Mouse (Mus musculus): ENCODE measurements around the gene Sncb. TPM values are rescaled to one million over a fixed set of nuclear protein-coding genes. Genes with fewer than 3 reads are reported as not detected.

Sncb gene
- polyA plus RNA-seq, 1 experiment from 2014 or later: 1.3 TPM

GRCm38 (mm10) chr13:54748190-54748589 is 18.2 kb downstream of the Sncb start:
- H3K4me2 ChIP-seq (ENCODE audit: low read depth, low read length, severe bottlenecking): peak overlapping the region; percentile 67; the same call in 1 of the 2 replicates
- no peak overlapping the region for H3K9ac ChIP-seq (ENCODE audit: low read length)
- no peak overlapping the region for H3K4me3 ChIP-seq (ENCODE audit: low read depth, low read length)
- H3K9me3 ChIP-seq (ENCODE audit: control insufficient read depth, low read length): no peaks in the 10 kb centered on the region
- H3K36me3 ChIP-seq (ENCODE audit: control insufficient read depth, insufficient read depth, low read length): no peaks in the 10 kb centered on the region
- no peak overlapping the region for H3K27ac ChIP-seq (ENCODE audit: low read depth, low read length)
- DNase-seq (ENCODE audit: low spot score): no peak
- 85% methylated on average over 8 of the region's 8 CpGs for WGBS
- no peak for ATAC-seq (replicated peaks; ENCODE audit: low FRiP score)
- 0 out of 2 replicates have a peak, but pooled peaks cover 2% of the 10 kb centered on the region for H3K4me1 ChIP-seq (replicated peaks; ENCODE audit: control insufficient read depth, insufficient read depth, low read length)
- peaks cover 16% of the 10 kb centered on the region for H3K27me3 ChIP-seq (ENCODE audit: control insufficient read depth, insufficient read depth, low read length)

GRCm38 (mm10) chr13:54746896-54747295 is 19.5 kb downstream of the Sncb start:
- 40% methylated on average over 10 of the region's 10 CpGs for WGBS
- Histone ChIP-seq H3K4me2 (ENCODE audit: low read depth, low read length, severe bottlenecking) (no peak overlapping the region), H3K9ac (ENCODE audit: low read length) (no peak overlapping the region)

GRCm38 (mm10) chr13:54746110-54746509 is 20.3 kb downstream of the Sncb start:
- no peak for ATAC-seq (replicated peaks; ENCODE audit: low FRiP score)
- 46% methylated on average over 6 of the region's 6 CpGs for WGBS
- peaks cover 11% of the 10 kb centered on the region for H3K27me3 ChIP-seq (ENCODE audit: control insufficient read depth, insufficient read depth, low read length)
- 0 out of 2 replicates have a peak, but pooled peaks cover 2% of the 10 kb centered on the region for H3K4me1 ChIP-seq (replicated peaks; ENCODE audit: control insufficient read depth, insufficient read depth, low read length)
- no peak overlapping the region for H3K27ac ChIP-seq (ENCODE audit: low read depth, low read length)
- H3K4me2 ChIP-seq (ENCODE audit: low read depth, low read length, severe bottlenecking): no peak overlapping the region
- H3K9ac ChIP-seq (ENCODE audit: low read length): no peak overlapping the region
- no peaks in the 10 kb centered on the region for H3K36me3 ChIP-seq (ENCODE audit: control insufficient read depth, insufficient read depth, low read length)
- DNase-seq (ENCODE audit: low spot score): no peak
- no peak overlapping the region for H3K4me3 ChIP-seq (ENCODE audit: low read depth, low read length)
- H3K9me3 ChIP-seq (ENCODE audit: control insufficient read depth, low read length): no peaks in the 10 kb centered on the region

More at GRCm38 (mm10) chr13:54746896-54747295, 19.5 kb downstream of the Sncb start:
- Histone ChIP-seq H3K27me3 (ENCODE audit: control insufficient read depth, insufficient read depth, low read length) (peaks cover 16% of the 10 kb centered on the region), H3K36me3 (ENCODE audit: control insufficient read depth, insufficient read depth, low read length) (no peaks in the 10 kb centered on the region), H3K9me3 (ENCODE audit: control insufficient read depth, low read length) (no peaks in the 10 kb centered on the region), H3K4me3 (ENCODE audit: low read depth, low read length) (no peak overlapping the region), H3K4me1 (replicated peaks; ENCODE audit: control insufficient read depth, insufficient read depth, low read length) (0 out of 2 replicates have a peak, but pooled peaks cover 2% of the 10 kb centered on the region), H3K27ac (ENCODE audit: low read depth, low read length) (no peak overlapping the region)
- ATAC-seq (replicated peaks; ENCODE audit: low FRiP score) (no peak), DNase-seq (ENCODE audit: low spot score) (no peak)

GRCm38 (mm10) chr13:54738213-54738601 is 28.2 kb downstream of the Sncb start:
- peak overlapping the region; percentile 25; the same call in 1 of the 2 replicates for H3K4me3 ChIP-seq (ENCODE audit: low read depth, low read length)
- DNase-seq (ENCODE audit: low spot score) (no peak), ATAC-seq (replicated peaks; ENCODE audit: low FRiP score) (no peak)
- peaks cover 6% of the 10 kb centered on the region for H3K4me1 ChIP-seq (replicated peaks; ENCODE audit: control insufficient read depth, insufficient read depth, low read length)
- no peak overlapping the region for H3K27ac ChIP-seq (ENCODE audit: low read depth, low read length)
- WGBS: 5% methylated on average over 17 of the region's 34 CpGs
- H3K9me3 ChIP-seq (ENCODE audit: control insufficient read depth, low read length): no peaks in the 10 kb centered on the region
- H3K4me2 ChIP-seq (ENCODE audit: low read depth, low read length, severe bottlenecking): peak overlapping the region; percentile 45
- peaks cover 36% of the 10 kb centered on the region for H3K27me3 ChIP-seq (ENCODE audit: control insufficient read depth, insufficient read depth, low read length)
- H3K9ac ChIP-seq (ENCODE audit: low read length): no peak overlapping the region
- H3K36me3 ChIP-seq (ENCODE audit: control insufficient read depth, insufficient read depth, low read length): no peaks in the 10 kb centered on the region

GRCm38 (mm10) chr13:54737488-54738212 is 28.7 kb downstream of the Sncb start:
- 1% methylated on average over 81 of the region's 87 CpGs for WGBS
- peak overlapping the region; percentile 45 for H3K4me2 ChIP-seq (ENCODE audit: low read depth, low read length, severe bottlenecking)
- ATAC-seq (replicated peaks; ENCODE audit: low FRiP score) (no peak), DNase-seq (ENCODE audit: low spot score) (peak; percentile 69)
- peaks cover 6% of the 10 kb centered on the region for H3K4me1 ChIP-seq (replicated peaks; ENCODE audit: control insufficient read depth, insufficient read depth, low read length)
- no peak overlapping the region for H3K9ac ChIP-seq (ENCODE audit: low read length)
- peak overlapping the region; percentile 25; the same call in 1 of the 2 replicates for H3K4me3 ChIP-seq (ENCODE audit: low read depth, low read length)
- H3K27ac ChIP-seq (ENCODE audit: low read depth, low read length): no peak overlapping the region
- H3K9me3 ChIP-seq (ENCODE audit: control insufficient read depth, low read length): no peaks in the 10 kb centered on the region
- H3K36me3 ChIP-seq (ENCODE audit: control insufficient read depth, insufficient read depth, low read length): no peaks in the 10 kb centered on the region
- peaks cover 36% of the 10 kb centered on the region for H3K27me3 ChIP-seq (ENCODE audit: control insufficient read depth, insufficient read depth, low read length)

GRCm38 (mm10) chr13:54736931-54737330 is 29.5 kb downstream of the Sncb start:
- H3K27me3 ChIP-seq (ENCODE audit: control insufficient read depth, insufficient read depth, low read length): peaks cover 36% of the 10 kb centered on the region
- ATAC-seq (replicated peaks; ENCODE audit: low FRiP score) (no peak), DNase-seq (ENCODE audit: low spot score) (no peak)
- 0 out of 2 replicates have a peak overlapping the region, but pooled peaks have one; percentile 25 for H3K4me3 ChIP-seq (ENCODE audit: low read depth, low read length)
- no peak overlapping the region for H3K27ac ChIP-seq (ENCODE audit: low read depth, low read length)
- H3K36me3 ChIP-seq (ENCODE audit: control insufficient read depth, insufficient read depth, low read length): no peaks in the 10 kb centered on the region
- 26% methylated on average over 3 of the region's 3 CpGs for WGBS
- no peaks in the 10 kb centered on the region for H3K9me3 ChIP-seq (ENCODE audit: control insufficient read depth, low read length)
- no peak overlapping the region for H3K9ac ChIP-seq (ENCODE audit: low read length)
- peaks cover 6% of the 10 kb centered on the region for H3K4me1 ChIP-seq (replicated peaks; ENCODE audit: control insufficient read depth, insufficient read depth, low read length)
- H3K4me2 ChIP-seq (ENCODE audit: low read depth, low read length, severe bottlenecking): no peak overlapping the region

GRCm38 (mm10) chr13:54726131-54726530 is 40.3 kb downstream of the Sncb start:
- DNase-seq (ENCODE audit: low spot score): no peak
- no peak for ATAC-seq (replicated peaks; ENCODE audit: low FRiP score)
- H3K9me3 ChIP-seq (ENCODE audit: control insufficient read depth, low read length): no peaks in the 10 kb centered on the region; the same call in 1 of the 2 replicates
- no peak overlapping the region for H3K9ac ChIP-seq (ENCODE audit: low read length)
- WGBS: 86% methylated on average over 11 of the region's 11 CpGs
- no peaks in the 10 kb centered on the region for H3K36me3 ChIP-seq (ENCODE audit: control insufficient read depth, insufficient read depth, low read length)
- H3K27ac ChIP-seq (ENCODE audit: low read depth, low read length): no peak overlapping the region
- no peak overlapping the region for H3K4me2 ChIP-seq (ENCODE audit: low read depth, low read length, severe bottlenecking)
- H3K27me3 ChIP-seq (ENCODE audit: control insufficient read depth, insufficient read depth, low read length): no peaks in the 10 kb centered on the region
- no peak overlapping the region for H3K4me3 ChIP-seq (ENCODE audit: low read depth, low read length)
- no peaks in the 10 kb centered on the region for H3K4me1 ChIP-seq (replicated peaks; ENCODE audit: control insufficient read depth, insufficient read depth, low read length)

GRCm38 (mm10) chr13:54723143-54723542 is 43.3 kb downstream of the Sncb start:
- ATAC-seq (replicated peaks; ENCODE audit: low FRiP score): no peak
- WGBS: 92% methylated on average over 3 of the region's 3 CpGs

GRCm38 (mm10) chr13:54716916-54717315 is 49.5 kb downstream of the Sncb start:
- H3K27ac ChIP-seq (ENCODE audit: low read depth, low read length): no peak overlapping the region
- H3K9ac ChIP-seq (ENCODE audit: low read length): no peak overlapping the region
- DNase-seq (ENCODE audit: low spot score) (peak; percentile 79), ATAC-seq (replicated peaks; ENCODE audit: low FRiP score) (no peak)
- no peaks in the 10 kb centered on the region for H3K27me3 ChIP-seq (ENCODE audit: control insufficient read depth, insufficient read depth, low read length)
- H3K4me3 ChIP-seq (ENCODE audit: low read depth, low read length): no peak overlapping the region
- H3K9me3 ChIP-seq (ENCODE audit: control insufficient read depth, low read length): no peaks in the 10 kb centered on the region
- H3K36me3 ChIP-seq (ENCODE audit: control insufficient read depth, insufficient read depth, low read length): no peaks in the 10 kb centered on the region
- H3K4me1 ChIP-seq (replicated peaks; ENCODE audit: control insufficient read depth, insufficient read depth, low read length): no peaks in the 10 kb centered on the region
- WGBS: 3% methylated on average over 5 of the region's 5 CpGs
- no peak overlapping the region for H3K4me2 ChIP-seq (ENCODE audit: low read depth, low read length, severe bottlenecking)

More at GRCm38 (mm10) chr13:54723143-54723542, 43.3 kb downstream of the Sncb start:
- Histone ChIP-seq H3K27ac (ENCODE audit: low read depth, low read length) (no peak overlapping the region), H3K9me3 (ENCODE audit: control insufficient read depth, low read length) (no peaks in the 10 kb centered on the region; the same call in 1 of the 2 replicates), H3K27me3 (ENCODE audit: control insufficient read depth, insufficient read depth, low read length) (no peaks in the 10 kb centered on the region), H3K4me3 (ENCODE audit: low read depth, low read length) (no peak overlapping the region), H3K4me2 (ENCODE audit: low read depth, low read length, severe bottlenecking) (no peak overlapping the region), H3K9ac (ENCODE audit: low read length) (no peak overlapping the region), H3K36me3 (ENCODE audit: control insufficient read depth, insufficient read depth, low read length) (no peaks in the 10 kb centered on the region), H3K4me1 (replicated peaks; ENCODE audit: control insufficient read depth, insufficient read depth, low read length) (no peaks in the 10 kb centered on the region)
- no peak for DNase-seq (ENCODE audit: low spot score)
